Mouse (Mus musculus): ENCODE results near the gene Adcyap1r1.

DNA sequence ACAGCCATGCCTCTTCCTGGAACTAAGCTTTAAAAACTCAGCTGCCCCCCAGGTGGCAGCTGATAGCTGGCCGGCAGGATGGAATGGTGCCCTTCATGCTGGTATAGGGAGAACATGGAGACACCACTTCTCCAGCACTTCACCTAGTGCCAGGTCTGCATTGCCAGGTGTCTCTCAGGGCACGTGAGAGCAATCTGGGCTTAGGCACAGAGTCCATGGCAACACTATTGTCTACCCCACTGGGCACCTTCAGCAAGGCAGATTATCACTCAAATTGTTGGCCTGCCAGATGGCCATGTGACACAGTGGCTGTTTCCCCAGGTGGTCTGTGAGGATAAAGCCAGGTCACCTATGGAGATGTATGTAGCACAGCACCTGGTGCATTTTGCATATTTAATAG is 20.6 kb downstream of the Adcyap1r1 start:
- TF ChIP-seq ETS1 (conservative IDR thresholded peaks at IDR 0.05; ENCODE audit: low read depth, low read length) (no peak), MAZ (IDR thresholded peaks at IDR 0.05; ENCODE audit: low read depth, low read length) (no peak), POLR2A (IDR thresholded peaks at IDR 0.05; ENCODE audit: low read depth, low read length) (no peak), GABPA (IDR thresholded peaks at IDR 0.05; ENCODE audit: insufficient replicate concordance, low read depth, low read length) (no peak)

Measured in CH12.LX (cell line).